Mouse (Mus musculus) liver, embryonic 11.5 days (tissue): ENCODE measurements at regions not wholly inside any gene's neighbourhood (a gene's known extent, or its start where the extent isn't known, plus 50 kb on each side); places are given as distances from the start of the nearest gene placed in this dataset.

Source experiments
- ATAC-seq: fragments of 200-750 bp; cut with Nextera tagmentation; replicated peaks from 2 replicates; pipeline ENCODE4 v1.8.0; 2017; ENCODE audit warnings: moderate number of reproducible peaks, mild to moderate bottlenecking, moderate TSS enrichment, moderate library complexity; ENCODE audit not compliant: low FRiP score
- DNase-seq: peaks from one replicate; pipeline ENCODE4 v3.0.0-alpha.2; 2017; ENCODE audit warnings: low spot score
- H3K27ac ChIP-seq: fragments of 300-500 bp; sonication (generic); 2 replicates; pipeline ENCODE4 v1.5.1; 2014; ENCODE audit warnings: mild to moderate bottlenecking, low read depth, low read length, control low read depth
- H3K27me3 ChIP-seq: fragments of 300-500 bp; sonication (generic); replicated peaks from 2 replicates; pipeline ENCODE4 v1.6.1; 2014; ENCODE audit warnings: low read length, mixed read lengths; ENCODE audit not compliant: control insufficient read depth, insufficient read depth
- H3K36me3 ChIP-seq: fragments of 300-500 bp; sonication (generic); 2 replicates; pipeline ENCODE4 v1.6.1; 2014; ENCODE audit warnings: mild to moderate bottlenecking, low read length, moderate library complexity, mixed read lengths; ENCODE audit not compliant: control insufficient read depth, insufficient read depth
- H3K4me1 ChIP-seq: fragments of 300-500 bp; sonication (generic); replicated peaks from 2 replicates; pipeline ENCODE4 v1.6.1; 2014; ENCODE audit warnings: low read length, mixed read lengths; ENCODE audit not compliant: control insufficient read depth, insufficient read depth
- H3K4me2 ChIP-seq: fragments of 300-500 bp; sonication (generic); 2 replicates; pipeline ENCODE4 v1.6.1; 2014; ENCODE audit warnings: mild to moderate bottlenecking, control low read depth, moderate library complexity
- H3K4me3 ChIP-seq: fragments of 300-500 bp; sonication (generic); 2 replicates; pipeline ENCODE4 v1.5.1; 2014; ENCODE audit warnings: low read depth, low read length, control low read depth
- H3K9ac ChIP-seq: fragments of 300-500 bp; sonication (generic); 2 replicates; pipeline ENCODE4 v1.6.1; 2014; ENCODE audit warnings: low read depth, low read length, control low read depth
- H3K9me3 ChIP-seq: fragments of 300-500 bp; sonication (generic); 2 replicates; pipeline ENCODE4 v1.6.1; 2016; ENCODE audit warnings: low read length, inconsistent platforms, mixed read lengths; ENCODE audit not compliant: control insufficient read depth
- WGBS: fragments of 180-500 bp; shearing (Covaris S2); extraction: QIAGEN DNeasy Blood & Tissue Kit; methylation state at CpG from one replicate; pipeline ENCODE4 v1.1.7; 2014; 5-methylcytosine and 5-hydroxymethylcytosine counted together

GRCm38 (mm10) chr17:87848964-87849363, 51.2 kb upstream of the Kcnk12 start:
- no peak overlapping the region for H3K9ac ChIP-seq
- H3K4me3 ChIP-seq: no peak overlapping the region
- 67% methylated on average over 3 of the region's 3 CpGs for WGBS
- H3K9me3 ChIP-seq: no peaks in the 10 kb centered on the region
- no peak for ATAC-seq
- no peak overlapping the region for H3K4me2 ChIP-seq
- no peaks in the 10 kb centered on the region for H3K4me1 ChIP-seq
- DNase-seq: no peak
- no peaks in the 10 kb centered on the region for H3K27me3 ChIP-seq
- H3K36me3 ChIP-seq: no peaks in the 10 kb centered on the region
- H3K27ac ChIP-seq: no peak overlapping the region
